Mouse (Mus musculus) right cerebral cortex, postnatal 25 days (tissue): ENCODE measurements around the gene Gm21477.
"Not testable (repeated sequence)": the region's sequence is repeated elsewhere in the genome, so short reads cannot be mapped to it uniquely, and the experiment has no call there.

Source experiments
- DNase-seq: peaks from one replicate; pipeline ENCODE4 v3.0.0; 2022

Gm21477 gene

DNA sequence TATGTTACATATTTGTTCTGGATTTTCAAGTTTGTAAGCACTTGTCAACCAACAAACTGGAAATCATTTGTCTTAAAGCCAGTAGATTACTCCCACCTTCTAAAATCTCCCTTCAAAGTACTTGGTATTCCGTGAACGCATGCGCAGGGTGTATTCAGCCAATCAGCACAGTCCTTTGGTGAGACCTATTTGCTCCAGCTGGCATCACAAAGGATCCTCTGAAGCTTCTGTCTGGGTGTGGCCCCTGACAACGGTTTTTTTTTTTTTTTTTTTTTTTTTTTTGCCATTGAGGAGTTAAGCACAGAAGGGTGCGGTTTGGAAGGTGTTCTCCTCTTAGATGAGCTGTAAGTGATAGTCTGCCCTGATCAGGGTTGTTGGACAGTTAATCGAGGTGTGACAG lies at the start of gene Gm21477:
Gene Gm21477, plus strand, starts transcription at position 301 of the 400 bp plus-strand sequence.
- DNase-seq, result not testable (repeated sequence)
